Mouse (Mus musculus): Measurements from ENCODE around the gene Kifap3. TPM values are rescaled to one million over a fixed set of nuclear protein-coding genes. Genes with fewer than 3 reads are reported as not detected.

Gene Kifap3
- polyA plus RNA-seq (2015; fragmentation: Illumina TruSeq; extraction: RNeasy Lipid Tissue Mini Kit (QIAGEN cat#74804); ENCODE audit: low read depth, low replicate concordance) = 210 TPM

GRCm38 (mm10) chr1:163779336-163780115 lies at the start of gene Kifap3:
Gene Kifap3 (plus strand): TSS chr1:163779583.

DNA sequence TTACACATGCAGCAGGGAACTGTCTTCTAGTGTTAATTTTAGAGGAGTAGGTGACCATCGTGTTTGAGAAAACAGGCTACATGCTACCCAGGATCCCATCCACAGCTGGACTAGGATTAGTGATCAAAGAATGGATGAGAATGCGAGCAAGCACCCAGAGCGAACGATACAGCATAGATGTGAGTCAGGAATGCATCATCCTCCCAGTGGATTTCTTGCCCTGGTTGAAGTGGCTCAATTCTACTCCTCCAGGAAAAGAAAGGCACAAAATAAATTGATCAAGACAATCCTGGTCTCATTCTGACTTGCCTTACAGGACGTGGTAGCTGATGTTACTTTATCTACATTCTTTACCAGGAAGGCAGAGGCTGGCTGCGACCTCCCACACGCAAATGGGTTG lies 149.5 kb downstream of the Kifap3 start, which contains the start of gene Scyl3:
Gene Scyl3 (plus strand): TSS at position 255 of the 400 bp plus-strand sequence.

Other genes with a start within 250 kb of the Kifap3 start
- gene Mettl11b, start 54.4 kb upstream of the Kifap3 start, polyA plus RNA-seq (2015; fragmentation: Illumina TruSeq; extraction: RNeasy Lipid Tissue Mini Kit (QIAGEN cat#74804); ENCODE audit: low read depth, low replicate concordance) = 1.8 TPM
- gene Scyl3, start 149.5 kb downstream of the Kifap3 start, polyA plus RNA-seq (2015; fragmentation: Illumina TruSeq; extraction: RNeasy Lipid Tissue Mini Kit (QIAGEN cat#74804); ENCODE audit: low read depth, low replicate concordance) = 20.5 TPM
- 1.2 TPM for gene BC055324, start 215.2 kb downstream of the Kifap3 start, polyA plus RNA-seq (2015; fragmentation: Illumina TruSeq; extraction: RNeasy Lipid Tissue Mini Kit (QIAGEN cat#74804); ENCODE audit: low read depth, low replicate concordance)
- gene Mettl18, start 215.3 kb downstream of the Kifap3 start, polyA plus RNA-seq (2015; fragmentation: Illumina TruSeq; extraction: RNeasy Lipid Tissue Mini Kit (QIAGEN cat#74804); ENCODE audit: low read depth, low replicate concordance) = 9.0 TPM

All from brain, adult 10 weeks (tissue).